Mouse (Mus musculus) kidney, postnatal 10 days (tissue): ENCODE results near the gene Hus1b.

Source experiments
- DNase-seq: peaks from one replicate; pipeline ENCODE4 v3.0.0; 2021; ENCODE audit warnings: mixed read lengths

Hus1b gene

DNA sequence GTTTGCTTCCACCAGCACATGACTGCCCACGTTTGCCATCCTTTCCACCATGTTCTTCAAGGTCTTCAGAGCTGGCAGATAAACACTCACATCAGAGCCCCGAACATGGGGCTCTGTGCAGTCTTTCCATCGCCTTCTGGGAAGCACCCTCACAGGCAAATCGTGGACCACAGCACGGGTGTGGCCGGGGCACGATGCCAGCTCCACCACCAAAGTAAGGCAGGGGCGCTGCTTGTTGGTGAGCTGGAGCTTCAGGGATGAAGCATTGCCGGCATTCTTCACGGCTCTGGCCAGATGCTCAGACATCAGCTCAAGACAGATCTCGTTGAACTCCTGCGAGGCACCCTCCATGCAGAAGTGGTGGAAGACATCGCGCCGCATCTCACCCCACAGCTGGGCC, 430 bp downstream of the Hus1b start:
- peak; percentile 16 for DNase-seq

DNA sequence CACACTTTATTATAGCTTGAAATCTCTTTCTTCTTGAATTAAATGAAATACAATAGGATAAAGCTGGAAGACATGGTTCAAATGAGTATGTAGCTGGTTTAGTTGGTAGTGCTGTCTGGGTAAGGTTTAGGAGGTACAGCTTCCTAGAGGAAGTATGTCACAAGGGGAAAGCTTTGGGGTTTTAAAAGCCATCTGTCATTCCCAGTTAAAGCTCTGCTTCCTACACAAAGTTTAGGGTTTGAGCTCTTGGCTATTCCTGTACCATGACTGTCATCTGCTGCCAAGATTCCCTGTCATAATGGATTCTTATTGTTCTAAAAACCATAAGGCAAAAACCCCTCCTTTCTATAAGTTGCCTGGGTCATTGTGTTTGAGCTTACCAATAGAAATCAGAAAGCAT, 1.8 kb downstream of the Hus1b start:
- DNase-seq: no peak

DNA sequence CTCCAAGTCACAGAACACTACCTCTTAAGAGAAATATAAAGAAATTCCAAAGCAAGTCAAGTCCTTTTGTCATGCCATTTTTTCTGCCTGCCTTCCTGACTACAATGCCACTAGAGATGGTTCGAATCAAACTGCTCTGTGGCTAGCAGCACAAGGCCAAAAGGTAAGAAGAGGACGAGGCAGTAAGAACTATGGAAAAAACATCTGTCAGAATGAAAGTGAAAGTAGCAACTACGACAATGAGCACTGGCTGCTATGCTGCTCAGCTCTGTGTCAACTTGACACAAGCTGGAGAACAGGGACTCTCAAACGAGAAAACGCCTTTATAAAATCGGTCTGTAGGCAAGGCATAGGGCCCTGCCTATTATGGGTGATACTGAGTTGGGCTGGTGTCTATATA, 14.6 kb downstream of the Hus1b start:
- DNase-seq: no peak

DNA sequence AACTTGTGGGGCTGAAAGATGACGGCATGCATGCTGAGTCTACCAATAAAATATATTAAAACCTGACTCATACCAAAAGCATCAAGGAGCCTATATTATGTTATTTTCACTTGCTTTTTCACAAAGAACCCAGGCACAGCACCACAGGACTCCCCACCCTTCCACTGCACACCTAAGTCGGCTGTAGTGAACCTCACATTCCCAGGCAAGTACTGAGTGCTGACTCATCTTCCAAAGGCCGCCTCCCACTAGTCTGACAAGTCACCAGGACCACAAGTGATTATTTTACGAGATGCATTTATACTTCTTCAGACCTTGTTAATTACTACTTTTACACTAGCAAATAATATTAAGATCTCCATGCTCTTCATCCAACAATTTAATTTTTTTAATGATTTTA, 15.9 kb downstream of the Hus1b start:
- DNase-seq: no peak

DNA sequence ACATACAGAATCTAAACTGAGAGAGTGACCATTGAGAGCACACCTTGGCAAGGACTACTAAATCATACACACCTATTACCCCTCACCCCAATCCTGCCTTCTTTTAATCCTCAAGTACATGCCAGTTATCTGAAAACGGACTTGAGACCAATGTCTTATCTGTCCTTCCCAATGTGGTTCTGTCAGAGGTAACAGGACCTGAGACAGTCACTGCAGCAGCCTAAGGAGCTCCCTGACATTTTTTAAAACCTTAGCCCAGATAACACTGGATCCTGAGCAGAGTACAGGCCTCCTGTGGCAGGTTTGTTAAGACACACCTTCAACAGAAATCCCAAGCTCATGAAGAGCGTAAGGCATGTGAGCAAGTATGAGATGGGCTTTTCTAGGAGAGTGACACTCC, 18.4 kb downstream of the Hus1b start:
- DNase-seq: no peak

DNA sequence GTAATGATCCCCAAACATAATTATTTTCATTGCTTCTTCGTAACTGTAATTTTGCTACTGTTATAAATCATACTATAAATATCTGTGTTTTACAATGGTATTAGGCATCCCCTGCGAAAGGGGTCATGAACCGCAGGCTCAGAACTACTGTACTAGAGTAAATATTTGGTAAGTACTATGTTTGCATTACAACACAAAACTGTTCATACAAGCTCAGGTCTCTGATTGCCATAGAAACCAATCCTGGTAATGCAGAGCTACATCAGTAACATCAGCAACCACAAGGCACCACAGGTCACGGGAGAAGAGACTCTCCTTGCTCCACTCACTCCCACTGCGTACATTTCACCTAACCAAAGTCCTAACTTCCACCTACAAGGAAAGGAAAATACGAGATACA, 23.3 kb downstream of the Hus1b start:
- DNase-seq: no peak

DNA sequence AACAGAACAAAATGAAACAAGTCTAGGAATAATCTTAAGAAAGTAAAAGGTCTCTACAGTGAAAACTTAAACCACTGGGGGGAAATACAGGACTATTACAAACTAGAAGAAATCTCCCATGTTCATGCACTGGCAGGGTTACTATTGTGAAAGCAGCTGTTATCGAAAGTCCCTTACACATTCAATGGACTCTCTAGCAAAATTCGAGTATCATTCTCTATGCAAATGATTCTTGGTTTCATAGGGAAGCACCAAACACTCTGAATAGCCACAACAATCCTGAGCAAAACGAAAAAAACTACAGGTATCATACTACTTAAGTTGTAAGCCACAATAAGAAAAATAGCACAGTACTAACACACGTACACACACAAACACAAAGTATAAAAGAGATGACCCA, 25.6 kb downstream of the Hus1b start:
- no peak for DNase-seq

DNA sequence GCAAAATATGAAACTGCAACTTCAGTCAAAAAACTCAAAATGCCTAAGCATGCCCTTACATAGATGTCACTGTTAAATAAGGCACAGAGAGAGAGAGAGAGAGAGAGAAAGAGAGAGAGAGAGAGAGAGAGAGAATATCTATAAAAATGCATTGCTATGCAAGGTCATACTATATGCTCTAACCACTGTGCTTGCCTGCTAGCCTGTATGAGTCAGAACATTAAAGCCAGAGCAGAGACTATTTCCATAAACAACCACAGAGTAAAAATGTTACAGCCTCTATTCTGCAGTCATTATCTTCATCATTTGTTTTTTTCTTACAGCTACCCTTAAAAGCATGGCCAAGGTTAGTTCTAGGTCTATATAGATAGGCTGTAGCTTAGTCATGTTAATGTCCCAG, 33.8 kb downstream of the Hus1b start:
- DNase-seq: no peak

DNA sequence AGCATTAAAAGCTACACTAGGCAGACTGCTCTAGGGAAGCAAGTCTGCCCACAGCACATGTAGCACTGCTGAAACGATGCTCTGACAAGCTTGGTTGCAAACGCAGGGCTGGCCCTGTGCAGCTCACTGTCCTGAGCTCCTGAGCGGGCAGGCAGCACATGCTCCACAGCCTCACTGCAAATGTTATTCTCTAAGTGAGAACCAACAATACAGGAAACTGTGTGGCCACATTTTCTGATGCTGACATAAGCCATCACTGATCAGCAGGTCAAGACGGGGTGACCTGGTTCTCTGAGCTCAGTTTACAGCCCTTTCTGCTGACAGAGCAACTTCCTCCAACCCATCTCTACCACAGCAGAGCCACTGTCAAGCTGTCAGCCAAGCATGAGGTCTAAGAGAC, 34.5 kb downstream of the Hus1b start:
- DNase-seq: no peak

DNA sequence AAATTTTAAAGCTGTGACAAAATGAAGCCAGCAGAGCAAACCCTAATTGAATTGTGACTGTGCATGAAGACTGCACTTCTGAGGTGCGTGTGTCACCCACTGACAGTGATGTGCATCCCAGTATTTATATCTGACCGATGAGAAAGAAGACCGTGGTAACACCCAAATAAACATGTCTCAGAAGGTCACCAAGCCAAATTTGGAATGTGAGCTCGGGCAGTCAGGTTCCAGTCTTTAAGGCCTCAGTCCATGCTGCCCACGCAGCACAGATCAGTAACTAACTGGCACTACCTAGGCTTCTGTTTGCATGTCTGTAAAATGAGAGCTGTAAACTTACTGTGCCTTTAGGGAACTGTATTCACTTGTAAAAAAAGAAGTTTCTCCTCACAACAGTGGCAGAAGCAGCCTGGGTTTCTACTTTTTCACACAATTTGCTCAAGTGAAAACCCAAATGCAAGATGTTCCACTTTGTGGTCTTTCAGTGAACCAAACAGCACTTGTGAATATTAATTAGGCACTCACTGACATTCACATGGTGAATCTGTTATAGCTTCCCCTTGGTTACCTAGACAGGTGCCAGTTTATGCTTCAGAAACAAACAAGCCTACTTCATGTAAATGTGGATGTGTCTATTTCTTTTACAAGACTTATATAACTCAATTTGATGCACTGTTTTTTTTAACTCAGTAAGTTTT, 35.5 kb downstream of the Hus1b start:
- DNase-seq: no peak

DNA sequence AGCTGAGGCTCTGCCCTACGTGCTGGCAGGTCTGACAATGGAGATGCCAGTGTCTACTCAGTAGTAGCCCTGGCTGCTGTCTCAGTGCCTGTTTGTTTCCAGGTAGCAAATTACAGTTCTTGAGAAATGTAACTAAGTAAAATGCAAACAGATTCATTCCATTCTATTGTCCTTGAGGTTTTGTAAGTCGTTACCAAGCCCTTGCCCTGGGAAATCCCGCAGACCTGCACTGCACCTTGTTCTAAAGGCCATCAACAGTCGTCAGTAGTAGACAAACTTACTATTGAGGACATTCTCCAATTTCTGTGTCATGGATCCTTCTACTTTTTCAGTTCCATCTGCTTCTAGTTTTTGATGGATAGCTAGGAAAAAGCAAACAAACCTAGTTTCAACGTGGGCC, 36.7 kb downstream of the Hus1b start:
- no peak for DNase-seq

DNA sequence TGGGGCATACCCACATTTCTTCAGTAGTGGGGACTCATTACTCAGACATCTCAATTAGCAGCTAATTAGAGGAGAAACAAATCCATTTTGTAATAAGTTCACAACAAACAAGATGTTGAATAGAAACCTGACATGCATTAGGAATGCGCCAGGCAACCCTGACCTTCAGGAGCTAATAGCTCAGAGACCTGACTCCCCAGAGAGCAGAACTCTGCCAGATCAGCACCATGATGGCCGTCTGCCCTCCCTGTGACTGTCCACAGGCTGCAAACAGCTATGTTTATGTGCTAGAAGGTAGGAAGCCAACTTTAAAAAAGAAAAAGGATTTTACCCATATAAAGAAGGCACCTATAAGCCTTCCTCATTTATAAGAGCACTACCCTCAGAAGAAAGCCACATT, 45.3 kb downstream of the Hus1b start:
- DNase-seq: no peak

DNA sequence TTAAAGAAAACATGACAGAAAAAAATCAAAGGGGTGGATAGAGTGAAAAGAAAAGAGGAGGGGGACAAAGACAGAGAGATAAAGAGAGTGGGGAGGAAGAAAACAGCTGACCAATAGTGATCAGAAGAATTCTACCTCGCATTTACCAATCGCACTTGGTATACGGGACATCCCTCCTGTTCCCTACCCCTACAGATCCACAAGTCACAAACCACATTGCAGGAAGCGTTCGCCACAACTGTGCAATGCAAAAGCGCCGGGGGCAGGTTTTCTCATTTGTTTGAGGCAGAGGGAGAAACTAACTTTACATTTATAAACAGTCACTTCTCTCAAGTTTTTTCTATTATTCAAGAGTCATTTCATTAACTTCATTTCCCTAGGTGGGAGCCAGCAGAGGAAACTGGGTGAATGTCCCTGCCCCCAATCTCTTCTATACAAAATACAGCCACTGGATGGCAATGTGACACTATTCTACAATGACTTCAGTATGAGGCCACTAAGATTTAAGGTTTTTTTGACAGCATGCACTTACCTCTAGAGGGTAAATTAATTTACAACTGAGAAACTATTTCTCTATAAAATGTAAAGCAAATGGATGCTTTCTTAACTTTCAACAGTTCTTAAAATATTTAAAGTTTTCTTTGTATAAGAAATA, 46.0 kb downstream of the Hus1b start:
- no peak for DNase-seq
